Mouse (Mus musculus) embryo, embryonic 10 days (tissue): ENCODE measurements around the gene Mapre3.
A peak's percentile ranks its signal among the peaks of the same experiment; 100 is the strongest.

Experiments used
- DNase-seq: peaks from one replicate; pipeline ENCODE4 v3.0.0-alpha.2; 2015; ENCODE audit warnings: low spot score

The Mapre3 gene

GRCm38 (mm10) chr5:30814424-30815119, at the start of gene Mapre3:
Gene Mapre3 (plus strand): TSS chr5:30814641.
- DNase-seq = peak; percentile 98

DNA sequence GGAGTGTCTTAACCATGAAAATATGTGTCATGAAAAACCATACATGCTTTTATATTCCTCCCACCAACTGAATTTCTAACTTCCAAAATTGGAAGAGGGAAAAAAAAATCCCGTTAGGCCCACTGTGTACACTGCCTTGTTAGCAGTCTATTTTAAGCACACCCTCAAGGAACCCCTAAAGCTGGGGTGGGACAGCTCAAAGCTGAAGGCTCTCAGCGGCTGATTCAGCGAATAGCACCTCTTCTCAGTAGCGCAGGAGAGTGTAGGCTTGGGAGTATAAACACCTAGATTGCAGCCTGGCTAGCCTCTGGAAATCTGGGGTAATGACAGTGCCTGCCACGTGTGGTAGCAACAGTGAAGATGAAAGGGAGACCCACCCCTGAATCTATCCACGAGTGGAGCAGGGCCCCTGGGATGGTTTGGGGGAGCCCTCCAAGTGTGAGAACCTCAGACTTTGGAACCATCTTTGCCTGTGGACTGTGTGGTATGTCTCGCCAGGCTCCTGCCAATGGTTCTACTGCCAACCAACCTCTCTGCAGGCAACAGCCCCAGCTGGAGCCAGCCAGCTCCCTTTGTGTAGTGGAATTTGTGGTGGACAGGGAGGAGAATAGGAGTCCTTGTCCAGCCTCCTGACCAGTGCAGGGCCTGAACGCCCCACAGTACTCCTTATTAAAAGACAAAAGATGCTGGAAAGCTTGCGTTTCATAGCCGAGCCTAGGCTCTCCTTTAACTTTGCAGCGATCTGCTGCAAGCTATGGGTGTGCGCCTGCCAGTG, 48.7 kb upstream of the Mapre3 start:
- DNase-seq = no peak

- DNase-seq = no peak
These were observed 46.4 kb upstream of the Mapre3 start for GRCm38 (mm10) chr5:30768082-30768481.

- peak; percentile 33 for DNase-seq
These were observed 45.8 kb upstream of the Mapre3 start for GRCm38 (mm10) chr5:30768598-30768997.

GRCm38 (mm10) chr5:30769075-30769474, 45.4 kb upstream of the Mapre3 start:
- no peak for DNase-seq

- DNase-seq = peak; percentile 86
These were observed 39.7 kb upstream of the Mapre3 start for GRCm38 (mm10) chr5:30774601-30775371.

GRCm38 (mm10) chr5:30780699-30781098, 33.7 kb upstream of the Mapre3 start:
- DNase-seq = no peak

GRCm38 (mm10) chr5:30781147-30781546, 33.3 kb upstream of the Mapre3 start:
- no peak for DNase-seq

DNA sequence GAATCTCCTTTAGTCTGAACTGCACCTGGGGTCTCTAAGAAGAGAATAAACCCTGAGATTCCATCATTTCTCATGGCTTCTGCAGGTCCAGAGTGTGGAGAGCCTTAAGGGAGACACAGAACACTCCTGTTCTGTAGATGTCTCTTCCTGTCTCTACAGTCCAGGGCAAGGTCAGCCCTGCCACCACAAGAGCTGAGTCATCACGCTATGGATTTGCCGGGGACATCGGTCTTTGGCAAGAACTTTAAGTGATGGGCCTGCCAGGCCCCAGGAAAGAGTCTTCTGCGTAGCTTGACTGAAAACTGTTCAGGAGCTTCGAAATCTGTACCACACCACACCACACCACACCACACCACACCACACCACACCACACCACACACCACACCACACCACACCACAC, 27.1 kb upstream of the Mapre3 start:
- DNase-seq = no peak

- no peak for DNase-seq
These were observed 24.4 kb upstream of the Mapre3 start for GRCm38 (mm10) chr5:30790047-30790446.

DNA sequence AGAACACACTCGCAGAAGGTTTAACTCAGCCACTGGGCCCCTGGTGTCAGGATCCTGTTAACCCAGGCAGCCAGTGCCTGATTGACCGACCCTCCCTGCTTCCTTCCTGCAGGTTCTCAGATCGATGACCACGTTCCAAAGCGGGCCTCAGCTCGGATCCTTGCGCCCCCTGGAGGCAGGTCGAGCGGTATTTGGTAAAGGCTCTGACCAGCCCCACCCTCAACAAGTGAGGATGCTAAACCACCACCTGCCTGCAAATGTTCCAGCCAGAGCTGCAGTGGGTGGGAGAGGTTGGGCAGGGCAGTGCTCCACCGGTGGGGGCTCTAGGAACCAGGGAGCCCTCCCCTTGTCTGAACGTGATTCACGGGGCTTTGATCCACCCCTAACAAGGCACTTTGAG, 18.3 kb upstream of the Mapre3 start:
- peak; percentile 90 for DNase-seq

DNA sequence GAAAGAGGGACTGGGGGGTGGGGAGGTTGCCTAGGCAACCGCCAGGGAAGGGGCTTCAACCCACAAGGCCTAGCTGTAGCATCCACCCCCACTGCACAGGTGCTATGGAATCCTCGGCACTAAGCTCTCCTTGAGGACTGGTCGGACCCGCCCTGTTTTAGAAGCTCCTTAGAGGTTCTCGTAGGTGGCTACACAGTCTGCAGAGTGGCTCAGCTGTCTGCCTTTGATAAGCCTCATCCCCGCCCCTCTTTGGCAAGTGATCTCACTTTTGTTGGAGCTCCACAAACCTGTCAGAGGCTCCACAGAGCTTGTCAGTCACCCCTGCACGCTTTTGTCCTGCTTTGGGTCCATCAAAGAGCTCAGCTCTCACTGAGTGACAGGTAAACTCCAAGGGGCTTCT, 17.0 kb upstream of the Mapre3 start:
- no peak for DNase-seq

- DNase-seq = no peak
These were observed 16.5 kb upstream of the Mapre3 start for GRCm38 (mm10) chr5:30797982-30798381.

GRCm38 (mm10) chr5:30798965-30799364, 15.5 kb upstream of the Mapre3 start:
- DNase-seq = no peak

DNA sequence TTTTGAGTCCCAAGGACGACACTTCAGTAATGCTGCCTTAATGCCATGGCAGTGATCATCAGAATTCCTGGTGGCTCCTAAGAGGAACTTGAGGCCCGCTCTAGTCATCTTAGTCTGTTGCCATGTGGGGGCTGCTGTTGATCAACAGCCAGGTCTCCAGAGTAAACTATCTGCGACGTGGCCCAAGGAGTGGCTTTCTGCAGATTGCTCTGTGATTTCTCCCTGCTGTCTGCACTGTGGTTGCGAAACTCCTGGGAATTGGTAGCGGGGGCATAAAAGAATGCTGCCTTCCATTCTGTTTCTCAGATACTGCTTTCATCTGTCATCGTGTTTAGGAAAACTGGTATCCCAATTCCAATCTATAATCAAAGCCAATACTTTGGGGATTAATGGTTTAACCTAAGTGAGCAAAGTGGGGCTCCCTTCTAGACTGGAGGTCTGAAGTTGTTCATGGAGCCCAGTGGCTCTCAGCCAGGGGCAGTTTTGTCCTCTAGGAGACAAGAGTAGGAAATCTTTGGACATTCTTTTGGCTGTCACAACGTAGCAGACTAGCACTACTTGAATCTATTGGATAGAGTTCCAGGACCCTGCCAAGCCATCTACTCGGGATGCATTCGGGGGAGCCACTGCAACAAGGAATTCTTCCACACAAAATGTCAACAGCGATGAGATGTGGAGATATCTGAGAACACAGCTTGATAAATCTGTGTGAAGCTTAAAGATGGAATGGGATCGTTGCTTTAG, 11.5 kb upstream of the Mapre3 start:
- DNase-seq = no peak

GRCm38 (mm10) chr5:30806106-30806505, 8.3 kb upstream of the Mapre3 start:
- peak; percentile 97 for DNase-seq

- DNase-seq = no peak
These were observed 652 bp downstream of the Mapre3 start for GRCm38 (mm10) chr5:30815120-30815465.

GRCm38 (mm10) chr5:30816261-30816791, 1.9 kb downstream of the Mapre3 start:
- DNase-seq = no peak

GRCm38 (mm10) chr5:30818758-30819309, 4.4 kb downstream of the Mapre3 start:
- DNase-seq = no peak

- DNase-seq = no peak
These were observed 8.2 kb downstream of the Mapre3 start for GRCm38 (mm10) chr5:30822689-30823088.

- no peak for DNase-seq
These were observed 8.7 kb downstream of the Mapre3 start for GRCm38 (mm10) chr5:30823091-30823490.
